Mouse (Mus musculus) testis, postnatal 14 days (tissue): ENCODE measurements around the gene Agpat1.

Experiments used
- DNase-seq: peaks from one replicate; pipeline ENCODE4 v3.0.0; 2021; ENCODE audit warnings: low spot score

Gene Agpat1

DNA sequence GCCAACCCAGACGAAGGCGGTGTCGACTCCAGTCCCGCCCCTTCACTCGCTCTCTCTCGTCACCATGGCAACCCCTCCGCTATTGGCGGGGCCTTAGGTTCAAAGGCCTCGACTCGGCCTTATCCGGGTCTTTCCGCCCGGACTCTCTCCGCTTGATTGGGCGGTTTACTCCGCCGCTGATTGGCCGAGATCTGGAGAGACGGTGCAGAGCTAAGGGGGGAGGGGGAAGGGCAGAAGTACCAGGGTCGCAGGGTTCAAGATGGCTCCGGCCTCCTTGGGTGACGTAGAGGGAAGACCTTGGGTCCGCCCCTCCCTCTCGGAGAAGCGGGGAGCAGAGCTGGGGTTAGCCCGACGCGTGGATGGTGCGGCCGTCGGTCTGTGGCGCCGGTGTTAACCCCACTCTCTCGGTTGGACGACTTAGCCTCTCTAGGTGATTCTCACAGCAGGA is at the start of gene Agpat1:
TSS of gene Agpat1 (plus strand) at position 202 of the 448 bp plus-strand sequence.
- peak; percentile 99 for DNase-seq

GRCm38 (mm10) chr17:34555483-34555882 is 48.6 kb upstream of the Agpat1 start:
- DNase-seq: peak; percentile 53

- no peak for DNase-seq
These were observed 47.7 kb upstream of the Agpat1 start for GRCm38 (mm10) chr17:34556406-34556805.

DNA sequence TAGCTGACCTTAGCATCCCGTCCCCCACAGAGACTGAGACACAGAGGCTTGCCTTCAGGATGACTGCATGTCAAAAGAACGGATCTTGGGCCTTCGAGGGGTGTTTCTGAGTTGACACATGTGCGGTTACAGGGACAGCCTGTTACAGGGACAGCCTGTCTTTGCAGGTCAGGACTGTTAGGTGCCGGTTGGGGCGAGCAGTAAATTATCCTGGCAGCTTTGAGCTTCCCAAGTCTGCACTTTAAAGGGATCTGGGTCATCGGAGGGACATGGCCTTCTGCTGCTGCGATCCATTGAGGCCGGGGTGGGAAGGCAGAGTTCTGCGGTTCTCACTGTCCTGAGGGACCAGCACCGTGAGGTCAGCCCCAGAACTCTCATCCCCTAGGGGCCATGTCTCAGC is 46.7 kb upstream of the Agpat1 start:
- DNase-seq: no peak

GRCm38 (mm10) chr17:34559116-34559515 is 44.9 kb upstream of the Agpat1 start:
- DNase-seq: no peak

GRCm38 (mm10) chr17:34559895-34560294 is 44.2 kb upstream of the Agpat1 start:
- DNase-seq: no peak

DNA sequence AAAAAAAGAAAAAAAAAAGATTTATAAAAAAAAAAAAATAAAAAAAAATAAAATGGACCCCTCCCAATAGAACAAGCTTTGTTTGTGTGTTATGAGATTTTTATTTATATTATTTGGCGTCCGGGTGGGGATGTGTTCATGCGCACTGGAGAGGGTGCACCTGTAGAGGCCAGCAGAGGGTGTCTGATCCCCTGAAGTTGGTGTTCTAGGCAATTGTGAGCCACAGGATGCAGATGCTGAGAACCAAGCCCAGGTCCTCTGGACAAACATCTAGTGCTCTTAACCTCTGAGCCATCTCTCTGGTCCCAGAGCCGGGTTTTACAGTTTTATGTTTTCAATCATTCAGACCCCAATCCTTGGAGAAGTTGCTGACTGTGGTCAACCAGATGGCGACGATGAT is 43.6 kb upstream of the Agpat1 start:
- no peak for DNase-seq

DNA sequence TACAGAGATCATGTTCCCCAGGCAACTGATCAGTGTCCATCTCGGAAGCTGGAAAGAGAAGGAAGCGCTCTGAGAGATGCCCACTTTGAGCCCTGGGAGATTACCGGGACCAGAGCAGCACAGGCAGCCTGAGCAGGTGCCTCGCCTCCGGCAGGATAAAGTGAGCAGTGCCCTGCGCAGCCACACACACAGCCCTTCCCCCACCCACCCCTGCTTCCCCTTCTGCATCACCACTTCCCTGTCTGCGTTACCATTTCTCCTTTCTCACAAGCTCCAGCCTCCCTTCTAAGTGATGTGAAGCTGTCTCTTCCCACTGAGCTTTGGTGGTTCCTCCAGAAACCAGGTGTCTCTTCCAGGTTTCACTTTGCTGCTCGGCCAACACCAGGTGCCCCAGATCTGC is 42.9 kb upstream of the Agpat1 start:
- no peak for DNase-seq

GRCm38 (mm10) chr17:34562595-34562994 is 41.5 kb upstream of the Agpat1 start:
- no peak for DNase-seq

DNA sequence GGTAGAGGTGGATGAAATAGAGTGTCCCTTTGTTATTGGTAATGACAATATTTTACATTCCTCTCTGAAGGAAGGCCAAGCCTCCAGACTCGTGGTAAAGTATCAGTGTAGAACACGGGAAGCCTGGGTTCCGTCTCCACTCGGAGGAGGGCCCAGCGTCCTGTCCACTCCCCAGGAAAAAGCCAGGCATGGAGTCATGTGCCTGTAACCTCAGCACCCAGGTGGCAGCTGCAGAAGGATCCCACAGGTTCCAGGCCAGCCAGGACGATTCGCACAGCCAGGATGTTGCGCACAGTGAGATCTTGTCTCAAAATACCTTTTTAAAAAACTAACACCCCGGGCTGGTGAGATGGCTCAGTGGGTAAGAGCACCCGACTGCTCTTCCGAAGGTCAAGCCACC is 40.7 kb upstream of the Agpat1 start:
- DNase-seq: no peak

GRCm38 (mm10) chr17:34564003-34564421 is 40.0 kb upstream of the Agpat1 start, which contains the start of gene Notch4:
Gene Notch4 (plus strand): TSS chr17:34564268.
- no peak for DNase-seq

DNA sequence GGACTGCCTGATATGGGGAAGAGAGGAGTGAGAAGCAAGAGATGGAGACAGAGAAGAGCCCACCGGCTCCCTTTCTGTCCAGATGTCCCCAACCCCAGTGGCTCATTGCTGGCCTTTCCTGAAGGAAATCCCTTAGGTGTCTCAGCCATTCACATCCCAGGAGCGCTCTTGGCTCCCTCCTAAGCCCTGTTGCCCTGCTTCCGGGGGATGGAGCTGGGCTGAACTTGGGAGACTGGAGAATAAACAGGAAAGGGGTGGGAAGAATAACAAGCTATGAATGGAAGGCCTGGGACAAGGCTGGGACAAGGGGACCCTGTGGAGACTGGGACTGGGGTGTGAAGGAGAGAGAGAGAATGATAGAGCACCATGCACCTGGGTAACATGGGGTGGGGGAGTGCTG is 39.3 kb upstream of the Agpat1 start:
- DNase-seq: no peak

GRCm38 (mm10) chr17:34567311-34567710 is 36.8 kb upstream of the Agpat1 start:
- DNase-seq: no peak

GRCm38 (mm10) chr17:34568421-34568820 is 35.6 kb upstream of the Agpat1 start:
- DNase-seq: no peak

DNA sequence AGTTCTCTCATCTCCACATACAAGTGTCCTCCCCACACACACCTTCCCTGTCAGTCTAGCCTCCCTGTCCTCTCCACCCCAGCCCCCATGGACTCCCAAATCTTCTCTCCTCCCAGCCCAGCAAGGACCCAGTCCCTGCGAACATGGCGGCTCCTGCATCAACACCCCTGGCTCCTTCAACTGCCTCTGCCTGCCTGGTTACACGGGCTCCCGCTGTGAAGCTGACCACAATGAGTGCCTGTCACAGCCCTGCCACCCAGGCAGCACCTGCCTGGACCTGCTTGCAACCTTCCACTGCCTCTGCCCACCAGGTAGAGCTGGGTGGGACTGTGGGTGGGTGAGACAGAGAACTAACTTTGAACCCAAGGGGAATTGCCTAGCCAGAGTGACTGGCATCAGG is 34.1 kb upstream of the Agpat1 start:
- no peak for DNase-seq

DNA sequence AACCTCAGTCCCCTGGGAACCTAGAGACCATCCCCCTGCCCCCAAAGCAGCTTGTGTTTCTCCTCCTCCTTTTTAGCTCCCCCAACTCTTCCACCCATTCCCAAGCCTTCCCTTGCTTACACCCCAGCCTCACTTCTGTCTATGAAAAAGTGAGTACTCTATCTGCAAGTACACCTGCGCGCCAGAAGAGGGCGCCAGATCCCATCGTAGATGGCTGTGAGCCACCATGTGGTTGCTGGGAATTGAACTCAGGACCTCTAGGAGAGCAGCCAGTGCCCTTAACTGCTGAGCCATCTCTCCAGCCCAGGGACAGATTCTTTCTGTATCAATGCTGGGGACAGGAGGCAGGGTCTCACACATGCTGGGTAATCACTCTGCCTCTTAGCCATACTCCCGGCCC is 32.2 kb upstream of the Agpat1 start:
- no peak for DNase-seq

GRCm38 (mm10) chr17:34572361-34572760 is 31.7 kb upstream of the Agpat1 start:
- no peak for DNase-seq

GRCm38 (mm10) chr17:34576577-34576976 is 27.5 kb upstream of the Agpat1 start:
- DNase-seq: no peak

DNA sequence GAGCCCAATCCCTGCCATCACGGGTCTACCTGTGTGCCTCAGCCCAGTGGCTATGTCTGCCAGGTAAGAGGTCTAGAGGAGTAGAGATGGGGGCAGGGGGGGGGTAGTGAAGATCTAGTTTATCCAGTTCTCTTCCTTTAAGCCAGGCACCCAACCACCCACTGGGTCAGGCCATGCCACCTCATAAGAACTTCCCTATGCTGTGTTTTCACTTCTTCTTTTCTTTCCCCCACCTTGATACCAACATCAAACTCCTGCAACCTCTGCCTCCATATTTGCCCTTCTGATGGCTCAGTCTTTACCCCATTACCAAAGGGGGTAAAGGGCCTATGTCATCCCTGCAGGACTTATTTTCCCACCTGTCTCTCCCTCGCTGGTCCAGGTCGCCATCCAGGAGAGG is 26.0 kb upstream of the Agpat1 start:
- no peak for DNase-seq

DNA sequence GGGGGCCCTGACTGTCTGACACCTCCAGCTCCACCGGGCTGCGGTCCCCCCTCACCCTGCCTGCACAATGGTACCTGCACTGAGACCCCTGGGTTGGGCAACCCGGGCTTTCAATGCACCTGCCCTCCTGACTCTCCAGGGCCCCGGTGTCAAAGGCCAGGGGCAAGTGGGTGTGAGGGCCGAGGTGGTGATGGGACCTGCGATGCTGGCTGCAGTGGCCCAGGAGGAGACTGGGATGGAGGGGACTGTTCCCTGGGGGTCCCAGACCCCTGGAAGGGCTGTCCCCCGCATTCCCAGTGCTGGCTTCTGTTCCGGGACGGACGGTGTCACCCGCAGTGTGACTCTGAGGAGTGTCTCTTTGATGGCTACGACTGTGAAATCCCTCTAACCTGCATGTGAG is 21.5 kb upstream of the Agpat1 start:
- no peak for DNase-seq

DNA sequence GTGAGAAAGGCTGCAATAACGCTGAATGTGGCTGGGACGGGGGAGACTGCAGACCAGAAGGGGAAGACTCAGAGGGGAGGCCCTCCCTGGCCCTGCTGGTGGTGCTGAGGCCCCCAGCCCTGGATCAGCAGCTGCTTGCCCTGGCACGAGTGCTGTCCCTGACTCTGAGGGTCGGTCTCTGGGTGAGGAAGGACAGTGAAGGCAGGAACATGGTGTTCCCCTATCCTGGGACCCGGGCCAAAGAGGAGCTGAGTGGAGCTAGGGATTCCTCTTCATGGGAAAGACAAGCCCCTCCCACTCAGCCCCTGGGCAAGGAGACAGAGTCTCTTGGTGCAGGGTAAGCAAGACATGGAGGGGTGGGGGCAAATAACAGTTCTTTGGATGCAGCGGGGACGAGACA is 20.7 kb upstream of the Agpat1 start:
- peak; percentile 87 for DNase-seq

DNA sequence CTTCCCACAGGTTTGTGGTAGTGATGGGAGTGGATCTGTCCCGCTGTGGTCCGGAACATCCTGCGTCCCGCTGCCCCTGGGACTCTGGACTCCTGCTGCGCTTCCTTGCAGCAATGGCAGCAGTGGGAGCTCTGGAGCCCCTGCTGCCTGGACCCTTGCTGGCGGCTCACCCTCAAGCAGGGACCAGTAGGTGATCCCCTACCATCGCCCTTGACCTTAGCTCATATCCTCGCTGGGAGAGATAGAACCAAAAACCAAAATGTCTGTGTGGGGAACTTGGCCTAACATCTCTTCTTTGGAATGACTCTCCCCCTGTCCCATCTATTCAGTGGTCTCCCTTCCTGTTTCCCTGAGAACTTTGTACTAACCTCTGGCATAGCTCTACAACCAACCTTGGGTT is 20.2 kb upstream of the Agpat1 start:
- DNase-seq: no peak

DNA sequence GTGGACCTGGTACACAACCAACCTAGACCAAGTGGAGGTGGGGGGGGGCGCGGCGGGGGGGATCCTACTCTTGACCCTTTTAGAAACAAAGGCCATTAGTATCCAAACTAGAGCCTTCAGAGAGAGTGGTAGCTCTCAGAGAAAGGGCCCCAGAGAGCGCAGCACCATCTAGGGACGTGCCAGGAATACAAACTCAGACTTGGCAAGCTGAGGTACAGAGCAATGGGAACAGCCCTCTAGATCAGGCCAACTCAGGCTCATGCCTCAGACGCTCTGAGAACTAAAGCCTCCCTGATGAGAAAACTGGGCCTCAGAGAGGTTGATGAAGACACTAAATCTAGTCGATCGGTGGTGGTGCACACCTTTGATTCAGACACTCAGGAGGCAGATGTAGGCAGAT is 18.9 kb upstream of the Agpat1 start:
- no peak for DNase-seq

DNA sequence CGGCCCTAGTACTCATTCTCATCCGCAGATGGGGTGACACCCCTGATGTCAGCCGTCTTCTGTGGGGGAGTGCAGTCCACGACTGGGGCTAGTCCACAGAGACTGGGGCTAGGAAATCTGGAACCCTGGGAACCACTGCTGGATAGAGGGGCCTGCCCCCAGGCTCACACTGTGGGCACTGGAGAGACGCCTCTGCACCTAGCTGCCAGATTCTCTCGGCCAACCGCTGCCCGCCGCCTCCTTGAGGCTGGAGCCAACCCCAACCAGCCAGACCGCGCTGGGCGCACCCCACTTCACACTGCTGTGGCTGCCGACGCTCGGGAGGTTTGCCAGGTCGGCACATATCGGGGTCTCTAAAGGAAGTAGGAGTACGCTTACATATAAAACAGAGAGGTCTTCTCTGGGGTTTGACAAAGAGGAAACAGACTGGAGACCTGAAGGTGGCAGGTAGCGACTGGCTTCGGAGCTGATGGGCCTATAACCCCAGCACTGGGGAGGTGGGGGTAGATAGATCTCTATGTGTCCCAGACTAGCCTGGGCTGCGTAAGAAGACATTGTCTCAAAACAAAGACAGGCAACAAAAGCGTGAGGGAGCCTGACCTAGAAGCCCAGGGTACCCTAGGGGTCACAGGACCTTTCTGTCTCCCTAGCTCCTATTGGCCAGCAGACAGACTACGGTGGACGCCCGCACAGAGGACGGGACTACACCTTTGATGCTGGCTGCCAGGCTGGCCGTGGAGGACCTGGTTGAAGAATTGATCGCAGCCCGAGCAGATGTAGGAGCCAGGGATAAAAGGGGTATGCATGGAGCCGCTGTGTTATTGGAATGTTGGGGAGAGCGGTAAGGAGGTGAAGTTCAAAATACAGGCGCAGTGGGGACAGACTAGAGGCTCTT is 17.9 kb upstream of the Agpat1 start:
- no peak for DNase-seq
